Mouse (Mus musculus) olfactory bulb, adult 2 months (tissue): ENCODE measurements around the gene Ubl4b.

Experiments
- CTCF ChIP-seq: fragments of 200-500 bp; IDR thresholded peaks from 2 replicates; pipeline ENCODE4 v1.5.1; 2012; ENCODE audit warnings: low read depth, mild to moderate bottlenecking, low read length, moderate library complexity; ENCODE audit not compliant: insufficient read depth
- POLR2A ChIP-seq: fragments of 200-500 bp; IDR thresholded peaks from 2 replicates; pipeline ENCODE4 v1.6.1; 2012; ENCODE audit warnings: mild to moderate bottlenecking, low read depth, low read length, moderate library complexity; ENCODE audit not compliant: insufficient read depth

GRCm38 (mm10) chr3:107503716-107504115 is 51.2 kb downstream of the Ubl4b start:
- TF ChIP-seq CTCF (no peak), POLR2A (no peak)
